Mouse (Mus musculus) urinary bladder, postnatal 14 days (tissue): Measurements from ENCODE around the gene Vmn1r233.

Source experiments
- DNase-seq: peaks from one replicate; pipeline ENCODE4 v3.0.0; 2021; ENCODE audit warnings: low spot score

Gene Vmn1r233

GRCm38 (mm10) chr17:20996364-20996763 lies at the start of gene Vmn1r233:
TSS of gene Vmn1r233 (minus strand) at chr17:20996464.
- DNase-seq: no peak

- no peak for DNase-seq
Observed at GRCm38 (mm10) chr17:21018410-21019080, 22.3 kb upstream of the Vmn1r233 start.

GRCm38 (mm10) chr17:21009726-21010125 lies 13.5 kb upstream of the Vmn1r233 start:
- DNase-seq: no peak

- DNase-seq: peak; percentile 87
Observed at GRCm38 (mm10) chr17:21008382-21009331, 12.4 kb upstream of the Vmn1r233 start, which contains the start of gene Zfp160. TSS of gene Zfp160 (plus strand) at chr17:21008903.

- no peak for DNase-seq
Observed at GRCm38 (mm10) chr17:20993716-20994115, 2.5 kb downstream of the Vmn1r233 start.

GRCm38 (mm10) chr17:20966681-20967080 lies 29.6 kb downstream of the Vmn1r233 start:
- DNase-seq: no peak

GRCm38 (mm10) chr17:20965421-20965820 lies 30.8 kb downstream of the Vmn1r233 start:
- DNase-seq: no peak

- no peak for DNase-seq
Observed at GRCm38 (mm10) chr17:20960386-20960785, 35.9 kb downstream of the Vmn1r233 start.

GRCm38 (mm10) chr17:20946636-20947035 lies 49.6 kb downstream of the Vmn1r233 start:
- no peak for DNase-seq

GRCm38 (mm10) chr17:20946026-20946565 lies 50.2 kb downstream of the Vmn1r233 start:
- DNase-seq: no peak

GRCm38 (mm10) chr17:20944985-20945891 lies 51.0 kb downstream of the Vmn1r233 start, which contains the start of gene Ppp2r1a:
TSS of gene Ppp2r1a (plus strand) at chr17:20945311.
- DNase-seq: peak; percentile 98

GRCm38 (mm10) chr17:20944226-20944625 lies 52.0 kb downstream of the Vmn1r233 start:
- no peak for DNase-seq
